In the genomic region with DNA sequence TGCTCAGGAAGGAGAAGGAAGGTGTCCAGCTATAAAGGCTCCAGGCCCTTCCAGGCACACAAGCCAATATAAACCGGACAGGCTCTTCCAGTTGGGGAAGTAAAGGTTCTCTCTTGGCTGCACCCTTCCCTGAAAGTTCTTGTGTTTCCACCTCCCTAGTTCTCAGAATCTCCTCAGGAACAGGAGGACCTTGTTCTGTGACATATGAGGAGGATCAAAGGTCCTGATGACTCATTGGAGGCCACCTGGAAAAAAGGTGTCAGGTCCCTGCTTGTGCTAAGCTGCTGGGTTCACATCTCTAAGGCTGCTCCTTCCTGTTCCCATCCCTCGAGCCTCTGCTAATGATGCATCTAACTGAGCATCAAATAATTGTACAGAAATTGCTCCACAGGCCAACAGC, we compare ENCODE assay signal across 18 mouse cellular contexts.
"Had no signal": no experiment of that assay in that cellular context is flagged by ENCODE, and none has a peak within 500 bp of the region (broad histone marks: within the 10 kb centered on the region; RNA-seq: fewer than 3 reads in every experiment).

No protein-coding gene starts in this region.

- DNase-seq: lung, embryonic 14.5 days; lung, postnatal 10 days; lung, postnatal 4 days; midbrain, embryonic 14.5 days; retina, postnatal 1 day; right cerebral cortex, adult 18-20 months; right cerebral cortex, postnatal 25 days; right cerebral cortex, postnatal 4 days; spleen, adult 18-20 months; thymus, adult 2 months; thymus, postnatal 25 days; thymus, postnatal 4 days had no signal

- H3K4me3 ChIP-seq: midbrain, embryonic 10.5 days; midbrain, embryonic 12.5 days; myocyte; neural tube, embryonic 13.5 days; neural tube, embryonic 15.5 days had no signal

- H3K27me3 ChIP-seq: midbrain, embryonic 12.5 days; neural tube, embryonic 13.5 days; neural tube, embryonic 15.5 days had no signal

- H3K9me3 ChIP-seq: midbrain, embryonic 10.5 days; midbrain, embryonic 12.5 days; neural tube, embryonic 13.5 days; neural tube, embryonic 15.5 days had no signal

- H3K4me2 ChIP-seq: lung, embryonic 14.5 days; midbrain, embryonic 12.5 days; neural tube, embryonic 13.5 days; neural tube, embryonic 15.5 days had no signal

- H3K9ac ChIP-seq: lung, embryonic 14.5 days; midbrain, embryonic 12.5 days; neural tube, embryonic 13.5 days; neural tube, embryonic 15.5 days had no signal

- ATAC-seq: midbrain, embryonic 16.5 days had no signal

- H3K27ac ChIP-seq: midbrain, embryonic 10.5 days; midbrain, embryonic 12.5 days; neural tube, embryonic 13.5 days; neural tube, embryonic 15.5 days had no signal

- H3K36me3 ChIP-seq: midbrain, embryonic 10.5 days; midbrain, embryonic 12.5 days; neural tube, embryonic 13.5 days; neural tube, embryonic 15.5 days had no signal
